Mouse (Mus musculus): ENCODE data around the gene Rras2.

- peak; percentile 89 for TF ChIP-seq ZC3H11A (IDR thresholded peaks at IDR 0.05; ENCODE audit: borderline replicate concordance, low read depth, low read length)
- no peak for TF ChIP-seq ZNF384 (IDR thresholded peaks at IDR 0.05; ENCODE audit: low read depth, low read length)
- no peak for TF ChIP-seq MAFK (IDR thresholded peaks at IDR 0.05; ENCODE audit: insufficient read depth, low read depth, low read length)
These were observed 96.9 kb downstream of the Rras2 start for GRCm38 (mm10) chr7:114020704-114021093.
